Mouse (Mus musculus) midbrain, postnatal 0 days (tissue): ENCODE results near the gene Bmi1. TPM values are rescaled to one million over a fixed set of nuclear protein-coding genes. Genes with fewer than 3 reads are reported as not detected.

ENCODE experiments used
- ATAC-seq: fragments of 200-750 bp; cut with Nextera tagmentation; 2 replicates; pipeline ENCODE4 v1.8.0; 2017; ENCODE audit warnings: moderate number of reproducible peaks, mild to moderate bottlenecking, moderate TSS enrichment, moderate library complexity; ENCODE audit not compliant: low FRiP score
- DNase-seq: peaks from one replicate; pipeline ENCODE4 v3.0.0-alpha.2; 2015; ENCODE audit warnings: low spot score
- H3K27ac ChIP-seq: fragments of 300-500 bp; sonication (generic); 2 replicates; pipeline ENCODE4 v1.5.1; 2014; ENCODE audit warnings: low read depth, mild to moderate bottlenecking, low read length, mixed read lengths
- H3K27me3 ChIP-seq: fragments of 300-500 bp; sonication (generic); 2 replicates; pipeline ENCODE4 v1.6.1; 2014; ENCODE audit warnings: low read length, control low read depth, mixed read lengths; ENCODE audit not compliant: insufficient read depth
- H3K36me3 ChIP-seq: fragments of 300-500 bp; sonication (generic); 2 replicates; pipeline ENCODE4 v1.6.1; 2014; ENCODE audit warnings: low read length, control low read depth, mixed read lengths; ENCODE audit not compliant: insufficient read depth
- H3K4me1 ChIP-seq: fragments of 300-500 bp; sonication (generic); 2 replicates; pipeline ENCODE4 v1.6.1; 2014; ENCODE audit warnings: mild to moderate bottlenecking, control low read depth, antibody characterized with exemption, low read length, mixed read lengths; ENCODE audit not compliant: insufficient read depth
- H3K4me2 ChIP-seq: fragments of 300-500 bp; sonication (generic); 2 replicates; pipeline ENCODE4 v1.6.1; 2014; ENCODE audit warnings: low read depth, mild to moderate bottlenecking, low read length, mixed read lengths; ENCODE audit not compliant: poor library complexity, severe bottlenecking
- H3K4me3 ChIP-seq: fragments of 300-500 bp; sonication (generic); 2 replicates; pipeline ENCODE4 v1.5.1; 2014; ENCODE audit warnings: low read depth, mild to moderate bottlenecking, low read length, moderate library complexity
- H3K9ac ChIP-seq: fragments of 300-500 bp; sonication (generic); replicated peaks from 2 replicates; pipeline ENCODE4 v1.6.1; 2014; ENCODE audit warnings: mild to moderate bottlenecking, low read length, moderate library complexity, mixed read lengths; ENCODE audit not compliant: poor library complexity, severe bottlenecking
- H3K9me3 ChIP-seq: fragments of 300-500 bp; sonication (generic); 2 replicates; pipeline ENCODE4 v1.6.1; 2016; ENCODE audit warnings: low read length, control low read depth
- CTCF ChIP-seq: IDR thresholded peaks from 2 replicates; pipeline ENCODE4 v1.5.1; 2016; ENCODE audit warnings: antibody characterized with exemption, mild to moderate bottlenecking
- WGBS: fragments of 180-500 bp; shearing (Covaris S2); extraction: QIAGEN DNeasy Blood & Tissue Kit; methylation state at CpG from one replicate; pipeline ENCODE4 v1.1.7; 2014; 5-methylcytosine and 5-hydroxymethylcytosine counted together
- polyA plus RNA-seq: library from polyadenylated mRNA; unstranded; fragments of >200 nt; fragmentation: Nextera tagmentation; extraction: Ambion mirVana; gene quantifications from 2 replicates; pipeline ENCODE4 v1.2.1, GENCODE M21; 2015
- total RNA-seq: library from RNA; depleted of rRNA; stranded (reverse); fragments of >200 nt; gene quantifications from 2 replicates; pipeline ENCODE4 v1.2.3, GENCODE M21; 2014; rRNA removed

Gene Bmi1
- total and polyA plus RNA-seq, 2 experiments from 2014 or later: 13.1 to 49.1 TPM

GRCm38 (mm10) chr2:18722208-18722830 lies 45.5 kb downstream of the Bmi1 start:
- Histone ChIP-seq H3K4me3 (no peak overlapping the region), H3K4me1 (no peaks in the 10 kb centered on the region), H3K27me3 (no peaks in the 10 kb centered on the region), H3K36me3 (no peaks in the 10 kb centered on the region), H3K4me2 (no peak overlapping the region), H3K9ac (no peak overlapping the region), H3K27ac (no peak overlapping the region), H3K9me3 (no peaks in the 10 kb centered on the region)
- no peak for TF ChIP-seq CTCF
- no peak for ATAC-seq
- DNase-seq: no peak
- 66% methylated on average over 3 of the region's 3 CpGs for WGBS

GRCm38 (mm10) chr2:18724462-18724861 lies 47.6 kb downstream of the Bmi1 start:
- Histone ChIP-seq H3K4me3 (no peak overlapping the region), H3K27ac (no peak overlapping the region), H3K4me1 (no peaks in the 10 kb centered on the region), H3K27me3 (no peaks in the 10 kb centered on the region), H3K9me3 (no peaks in the 10 kb centered on the region), H3K36me3 (no peaks in the 10 kb centered on the region), H3K4me2 (no peak overlapping the region), H3K9ac (no peak overlapping the region)
- no peak for TF ChIP-seq CTCF
- WGBS: 96% methylated on average over 1 of the region's 1 CpGs
- DNase-seq (no peak), ATAC-seq (no peak)

GRCm38 (mm10) chr2:18725880-18726279 lies 49.1 kb downstream of the Bmi1 start:
- no peak for DNase-seq
- Histone ChIP-seq H3K27ac (no peak overlapping the region), H3K4me1 (no peaks in the 10 kb centered on the region), H3K27me3 (no peaks in the 10 kb centered on the region), H3K36me3 (no peaks in the 10 kb centered on the region), H3K4me3 (no peak overlapping the region), H3K9me3 (no peaks in the 10 kb centered on the region), H3K4me2 (no peak overlapping the region), H3K9ac (no peak overlapping the region)
- ATAC-seq: no peak
- WGBS: 81% methylated on average over 4 of the region's 4 CpGs
- no peak for TF ChIP-seq CTCF

GRCm38 (mm10) chr2:18731718-18732117 lies 54.9 kb downstream of the Bmi1 start:
- H3K4me3 ChIP-seq: no peak overlapping the region
- H3K36me3 ChIP-seq: no peaks in the 10 kb centered on the region
- 0 out of 2 replicates have a peak overlapping the region, but pooled peaks have one; percentile 6 for H3K4me2 ChIP-seq
- WGBS: 29% methylated on average over 9 of the region's 9 CpGs
- no peaks in the 10 kb centered on the region for H3K9me3 ChIP-seq
- no peak for TF ChIP-seq CTCF
- H3K9ac ChIP-seq: no peak overlapping the region
- DNase-seq (no peak), ATAC-seq (no peak)
- no peaks in the 10 kb centered on the region for H3K4me1 ChIP-seq
- no peak overlapping the region for H3K27ac ChIP-seq
- H3K27me3 ChIP-seq: no peaks in the 10 kb centered on the region

GRCm38 (mm10) chr2:18734394-18735127 lies 57.7 kb downstream of the Bmi1 start:
- no peak overlapping the region for H3K4me2 ChIP-seq
- ATAC-seq: no peak
- no peaks in the 10 kb centered on the region for H3K27me3 ChIP-seq
- H3K9me3 ChIP-seq: no peaks in the 10 kb centered on the region
- no peak overlapping the region for H3K9ac ChIP-seq
- no peak overlapping the region for H3K27ac ChIP-seq
- H3K4me1 ChIP-seq: no peaks in the 10 kb centered on the region
- 30% methylated on average over 5 of the region's 5 CpGs for WGBS
- DNase-seq: no peak
- no peaks in the 10 kb centered on the region for H3K36me3 ChIP-seq
- H3K4me3 ChIP-seq: no peak overlapping the region
- peak; percentile 34; the same call in 1 of the 2 replicates for TF ChIP-seq CTCF

Other genes with a start within 250 kb of the Bmi1 start
- gene Commd3, start 4.6 kb upstream of the Bmi1 start, total RNA-seq: 128 and 139 TPM in 2 replicates
- gene Commd3, start 4.6 kb upstream of the Bmi1 start, polyA plus RNA-seq: 187 and 193 TPM in 2 replicates
- not detected in 2 replicates for gene Spag6, start 17.0 kb downstream of the Bmi1 start, total RNA-seq
- not detected in 2 replicates for gene Spag6, start 17.0 kb downstream of the Bmi1 start, polyA plus RNA-seq